Mouse (Mus musculus): Measurements from ENCODE around the gene Gm14226. TPM values are rescaled to one million over a fixed set of nuclear protein-coding genes. Genes with fewer than 3 reads are reported as not detected.
"Not testable (repeated sequence)": the region's sequence is repeated elsewhere in the genome, so short reads cannot be mapped to it uniquely, and the experiment has no call there.

Gm14226 gene
- polyA plus RNA-seq (2015; fragmentation: Nextera tagmentation; extraction: Ambion mirVana) = 0.24 and 0.48 TPM in 2 replicates

GRCm38 (mm10) chr2:155018251-155018755 is at the start of gene Gm14226:
Gene Gm14226 (plus strand): TSS chr2:155018266.
- not testable (repeated sequence) for H3K9me3 ChIP-seq (ENCODE audit: control insufficient read depth, low read length); DNase-seq (ENCODE audit: low spot score); H3K36me3 ChIP-seq (ENCODE audit: control insufficient read depth, insufficient read depth, low read length); H3K4me1 ChIP-seq (replicated peaks; ENCODE audit: control insufficient read depth, insufficient read depth); ATAC-seq (ENCODE audit: low FRiP score, low TSS enrichment); H3K27me3 ChIP-seq (ENCODE audit: control insufficient read depth, insufficient read depth, low read length)
- peak within 1 kb of the TSS; percentile 28 for H3K4me3 ChIP-seq (ENCODE audit: low read depth, low read length)
- H3K4me2 ChIP-seq (replicated peaks; ENCODE audit: low read depth) = peak within 1 kb of the TSS; percentile 68
- peak within 1 kb of the TSS; percentile 31 for H3K27ac ChIP-seq (replicated peaks)
- H3K9ac ChIP-seq (ENCODE audit: low read length) = peak within 1 kb of the TSS; percentile 58
- WGBS = 4% methylated on average over 24 of the region's 26 CpGs

GRCm38 (mm10) chr2:154969740-154970397 is 48.2 kb upstream of the Gm14226 start:
- not testable (repeated sequence) for H3K4me1 ChIP-seq (replicated peaks; ENCODE audit: control insufficient read depth, insufficient read depth); H3K4me2 ChIP-seq (replicated peaks; ENCODE audit: low read depth); H3K27ac ChIP-seq (replicated peaks); H3K27me3 ChIP-seq (ENCODE audit: control insufficient read depth, insufficient read depth, low read length); H3K4me3 ChIP-seq (ENCODE audit: low read depth, low read length); H3K9me3 ChIP-seq (ENCODE audit: control insufficient read depth, low read length); DNase-seq (ENCODE audit: low spot score); H3K36me3 ChIP-seq (ENCODE audit: control insufficient read depth, insufficient read depth, low read length); H3K9ac ChIP-seq (ENCODE audit: low read length); ATAC-seq (ENCODE audit: low FRiP score, low TSS enrichment)
- WGBS = 70% methylated on average over 14 of the region's 14 CpGs

GRCm38 (mm10) chr2:154971919-154972692 is 46.0 kb upstream of the Gm14226 start:
- Histone ChIP-seq H3K4me1 (replicated peaks; ENCODE audit: control insufficient read depth, insufficient read depth) (no peaks in the 10 kb centered on the region), H3K9me3 (ENCODE audit: control insufficient read depth, low read length) (no peaks in the 10 kb centered on the region), H3K4me3 (ENCODE audit: low read depth, low read length) (no peak overlapping the region), H3K4me2 (replicated peaks; ENCODE audit: low read depth) (no peak overlapping the region), H3K27me3 (ENCODE audit: control insufficient read depth, insufficient read depth, low read length) (no peaks in the 10 kb centered on the region), H3K9ac (ENCODE audit: low read length) (no peak overlapping the region), H3K36me3 (ENCODE audit: control insufficient read depth, insufficient read depth, low read length) (no peaks in the 10 kb centered on the region), H3K27ac (replicated peaks) (no peak overlapping the region)
- ATAC-seq (ENCODE audit: low FRiP score, low TSS enrichment) = peak; percentile 83
- DNase-seq (ENCODE audit: low spot score) = peak; percentile 29
- TF ChIP-seq EP300 (optimal IDR thresholded peaks at IDR 0.05) (no peak), CTCF (IDR thresholded peaks at IDR 0.05; ENCODE audit: low read depth) (no peak)
- 26% methylated on average over 18 of the region's 18 CpGs for WGBS

GRCm38 (mm10) chr2:154972981-154973380 is 45.1 kb upstream of the Gm14226 start:
- Histone ChIP-seq H3K36me3 (ENCODE audit: control insufficient read depth, insufficient read depth, low read length) (no peaks in the 10 kb centered on the region), H3K4me2 (replicated peaks; ENCODE audit: low read depth) (no peak overlapping the region), H3K9me3 (ENCODE audit: control insufficient read depth, low read length) (no peaks in the 10 kb centered on the region), H3K4me1 (replicated peaks; ENCODE audit: control insufficient read depth, insufficient read depth) (no peaks in the 10 kb centered on the region), H3K4me3 (ENCODE audit: low read depth, low read length) (no peak overlapping the region), H3K27me3 (ENCODE audit: control insufficient read depth, insufficient read depth, low read length) (no peaks in the 10 kb centered on the region), H3K9ac (ENCODE audit: low read length) (no peak overlapping the region), H3K27ac (replicated peaks) (no peak overlapping the region)
- DNase-seq (ENCODE audit: low spot score) = no peak
- WGBS = 58% methylated on average over 5 of the region's 5 CpGs
- TF ChIP-seq CTCF (IDR thresholded peaks at IDR 0.05; ENCODE audit: low read depth) (no peak), EP300 (optimal IDR thresholded peaks at IDR 0.05) (no peak)
- no peak for ATAC-seq (ENCODE audit: low FRiP score, low TSS enrichment)

GRCm38 (mm10) chr2:154986609-154987008 is 31.5 kb upstream of the Gm14226 start:
- H3K27ac ChIP-seq (replicated peaks) = no peak overlapping the region
- H3K9me3 ChIP-seq (ENCODE audit: control insufficient read depth, low read length) = no peaks in the 10 kb centered on the region
- no peaks in the 10 kb centered on the region for H3K27me3 ChIP-seq (ENCODE audit: control insufficient read depth, insufficient read depth, low read length)
- no peak overlapping the region for H3K4me3 ChIP-seq (ENCODE audit: low read depth, low read length)
- H3K4me1 ChIP-seq (replicated peaks; ENCODE audit: control insufficient read depth, insufficient read depth) = no peaks in the 10 kb centered on the region
- TF ChIP-seq EP300 (optimal IDR thresholded peaks at IDR 0.05) (no peak), CTCF (IDR thresholded peaks at IDR 0.05; ENCODE audit: low read depth) (peak; percentile 44)
- 88% methylated on average over 1 of the region's 1 CpGs for WGBS
- ATAC-seq (ENCODE audit: low FRiP score, low TSS enrichment) (no peak), DNase-seq (ENCODE audit: low spot score) (no peak)
- H3K36me3 ChIP-seq (ENCODE audit: control insufficient read depth, insufficient read depth, low read length) = no peaks in the 10 kb centered on the region
- no peak overlapping the region for H3K9ac ChIP-seq (ENCODE audit: low read length)
- H3K4me2 ChIP-seq (replicated peaks; ENCODE audit: low read depth) = no peak overlapping the region

GRCm38 (mm10) chr2:154991411-154991810 is 26.7 kb upstream of the Gm14226 start:
- 74% methylated on average over 8 of the region's 8 CpGs for WGBS
- Histone ChIP-seq H3K36me3 (ENCODE audit: control insufficient read depth, insufficient read depth, low read length) (no peaks in the 10 kb centered on the region), H3K27ac (replicated peaks) (no peak overlapping the region), H3K4me1 (replicated peaks; ENCODE audit: control insufficient read depth, insufficient read depth) (no peaks in the 10 kb centered on the region), H3K27me3 (ENCODE audit: control insufficient read depth, insufficient read depth, low read length) (no peaks in the 10 kb centered on the region), H3K9me3 (ENCODE audit: control insufficient read depth, low read length) (no peaks in the 10 kb centered on the region), H3K4me2 (replicated peaks; ENCODE audit: low read depth) (no peak overlapping the region), H3K4me3 (ENCODE audit: low read depth, low read length) (no peak overlapping the region), H3K9ac (ENCODE audit: low read length) (no peak overlapping the region)
- ATAC-seq (ENCODE audit: low FRiP score, low TSS enrichment) (no peak), DNase-seq (ENCODE audit: low spot score) (no peak)
- TF ChIP-seq CTCF (IDR thresholded peaks at IDR 0.05; ENCODE audit: low read depth) = no peak
- no peak for TF ChIP-seq EP300 (optimal IDR thresholded peaks at IDR 0.05)

Data from stomach, postnatal 0 days (tissue).